Mouse (Mus musculus) heart, adult 2 months (tissue): ENCODE measurements at regions not wholly inside any gene's neighbourhood (a gene's known extent, or its start where the extent isn't known, plus 50 kb on each side); places are given as distances from the start of the nearest gene placed in this dataset.

Source experiments
- CTCF ChIP-seq: fragments of 200-600 bp; IDR thresholded peaks from 2 replicates; pipeline ENCODE4 v1.8.1; 2022; ENCODE audit warnings: antibody characterized with exemption, mild to moderate bottlenecking, moderate library complexity
- POLR2A ChIP-seq: fragments of 200-500 bp; IDR thresholded peaks from 2 replicates; pipeline ENCODE4 v1.6.1; 2011; ENCODE audit warnings: mild to moderate bottlenecking, low read depth, low read length, control low read depth; ENCODE audit not compliant: insufficient read depth

DNA sequence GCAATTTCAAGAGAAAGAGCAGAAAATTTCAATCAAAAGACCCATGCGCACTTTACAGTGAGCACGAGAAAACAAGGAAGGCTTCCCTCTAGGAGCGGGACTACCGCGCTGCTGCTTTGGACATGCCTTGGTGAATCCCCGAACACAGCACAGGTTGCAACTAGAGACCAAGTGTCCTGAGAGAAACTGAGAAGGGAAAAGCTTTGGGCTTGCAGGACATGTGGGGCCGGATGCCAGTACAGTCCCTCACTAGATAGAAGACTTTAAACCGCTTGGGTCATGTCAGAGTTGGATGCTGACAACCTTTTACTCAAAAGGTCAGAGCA lies 97.2 kb downstream of the 1500009L16Rik start:
- TF ChIP-seq CTCF (no peak), POLR2A (no peak)
